Mouse (Mus musculus) right cerebral cortex, adult 18-20 months (tissue): ENCODE measurements at regions not wholly inside any gene's neighbourhood (a gene's known extent, or its start where the extent isn't known, plus 50 kb on each side); places are given as distances from the start of the nearest gene placed in this dataset.

ENCODE experiments used
- DNase-seq: peaks from one replicate; pipeline ENCODE4 v3.0.0; 2022; ENCODE audit warnings: mixed read lengths

DNA sequence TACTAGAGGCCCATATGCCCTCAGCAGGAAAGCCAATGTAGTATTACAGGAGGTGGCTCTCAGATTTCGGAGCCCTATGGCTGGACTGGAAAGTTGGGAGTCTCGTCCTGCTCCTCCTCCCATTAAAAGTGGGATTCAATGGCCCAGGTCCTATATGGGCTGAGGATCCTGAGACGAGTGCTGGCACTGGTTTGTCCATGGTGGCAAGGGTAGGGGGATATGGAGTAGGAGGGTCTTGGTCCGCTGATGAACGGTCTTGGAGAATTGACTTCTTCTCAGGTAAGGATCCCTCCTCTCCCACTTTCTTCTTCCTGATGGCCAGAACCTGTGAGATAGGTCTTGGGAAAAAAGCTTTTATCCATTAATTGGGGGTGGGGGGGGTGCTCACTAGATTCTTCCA is 522.2 kb upstream of the Slc5a7 start:
- DNase-seq: no peak

DNA sequence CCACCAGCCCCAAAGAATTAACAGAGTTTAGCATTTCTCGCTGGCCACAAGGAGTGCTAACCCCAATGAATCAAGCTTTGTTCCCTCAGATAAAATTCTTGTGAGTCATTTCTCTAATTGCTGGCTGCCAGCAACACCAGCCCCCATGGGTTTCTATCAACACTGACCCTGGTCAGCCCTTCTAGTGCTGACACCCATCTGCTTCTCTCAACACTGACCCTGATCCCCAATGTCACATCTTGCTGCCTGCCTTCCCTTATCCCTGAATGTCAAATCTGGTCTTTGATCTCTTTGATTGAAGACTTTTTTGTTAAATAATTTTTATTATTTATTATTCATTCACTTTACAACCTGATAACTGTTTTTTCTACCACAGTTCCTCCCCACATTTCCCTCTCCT is 554.8 kb upstream of the Slc5a7 start:
- no peak for DNase-seq

DNA sequence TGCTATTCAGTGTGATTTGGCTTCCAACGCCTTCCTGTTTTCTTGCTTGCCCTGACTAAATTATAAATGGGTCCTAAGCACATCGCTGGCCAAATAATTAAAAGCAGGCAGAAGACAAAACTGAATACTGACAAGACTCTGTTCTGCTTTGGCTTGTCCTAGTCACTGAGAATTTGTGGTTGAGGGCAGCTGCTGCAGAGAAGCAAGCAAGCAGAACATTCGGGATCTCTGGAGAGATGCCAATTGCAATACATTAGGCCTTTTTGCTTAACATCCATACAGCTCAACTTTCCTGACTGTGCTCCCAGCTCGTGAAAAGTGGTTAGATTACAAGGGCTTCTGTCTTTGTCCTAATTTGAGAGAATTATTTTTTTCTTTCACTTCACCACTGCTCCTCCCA is 549.0 kb upstream of the St6gal2 start:
- DNase-seq: peak; percentile 8

DNA sequence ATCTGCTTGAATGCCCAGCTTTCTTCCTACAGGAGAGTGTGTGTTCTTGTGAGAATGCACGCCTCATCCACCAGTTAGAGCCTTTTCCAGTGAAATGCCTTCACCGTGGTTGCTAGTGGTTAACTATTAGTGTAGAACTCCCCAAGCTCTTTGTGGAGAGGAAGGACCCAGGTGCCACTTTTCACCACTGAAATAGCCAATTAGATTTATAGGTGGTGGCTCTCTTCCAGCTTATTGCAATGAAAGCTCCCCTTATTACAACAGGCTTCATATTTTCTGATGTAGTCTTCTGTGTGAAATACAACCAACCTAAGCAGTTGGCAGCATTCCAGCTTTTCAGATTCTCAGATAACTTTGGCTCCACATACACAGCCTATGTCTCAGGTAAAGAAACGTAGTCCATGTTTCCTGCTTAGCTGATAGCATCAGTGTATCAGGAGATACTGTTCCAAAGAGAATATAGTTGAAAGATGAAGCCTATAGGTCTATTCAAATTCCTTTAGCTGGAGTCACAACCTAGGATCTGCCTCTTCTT is 515.9 kb upstream of the St6gal2 start:
- no peak for DNase-seq

DNA sequence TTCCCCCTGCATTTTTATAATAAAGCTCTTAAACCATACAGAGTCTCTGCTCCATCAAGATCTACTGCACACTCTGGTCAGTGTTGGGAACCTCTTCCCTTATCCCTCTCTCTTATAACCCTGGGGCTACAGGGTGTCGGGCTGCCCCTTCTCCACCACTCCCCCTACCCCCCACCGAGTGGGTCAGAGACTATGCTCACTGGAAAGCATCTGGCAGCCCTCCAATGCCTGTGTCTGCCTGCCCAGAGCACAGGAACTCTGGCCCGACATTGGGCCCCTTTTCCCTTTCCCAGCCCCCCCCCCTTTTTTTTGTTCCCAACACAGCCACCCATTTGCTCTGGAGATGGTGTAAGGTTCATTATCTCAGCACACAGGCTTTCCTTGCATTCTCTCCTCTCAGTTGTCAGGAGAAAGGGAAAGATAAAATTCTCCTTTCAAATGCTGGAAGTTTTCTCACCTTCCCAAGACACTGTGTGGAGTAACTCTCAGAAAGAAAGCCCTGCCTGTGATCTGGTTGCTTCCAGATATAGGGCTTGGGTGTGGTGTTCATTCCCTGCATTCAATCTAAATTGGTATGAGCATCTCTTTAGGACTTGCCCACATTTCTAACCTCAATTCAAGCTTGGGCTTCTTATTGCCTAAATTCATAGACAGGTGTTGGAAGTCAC is 501.7 kb upstream of the St6gal2 start:
- no peak for DNase-seq

DNA sequence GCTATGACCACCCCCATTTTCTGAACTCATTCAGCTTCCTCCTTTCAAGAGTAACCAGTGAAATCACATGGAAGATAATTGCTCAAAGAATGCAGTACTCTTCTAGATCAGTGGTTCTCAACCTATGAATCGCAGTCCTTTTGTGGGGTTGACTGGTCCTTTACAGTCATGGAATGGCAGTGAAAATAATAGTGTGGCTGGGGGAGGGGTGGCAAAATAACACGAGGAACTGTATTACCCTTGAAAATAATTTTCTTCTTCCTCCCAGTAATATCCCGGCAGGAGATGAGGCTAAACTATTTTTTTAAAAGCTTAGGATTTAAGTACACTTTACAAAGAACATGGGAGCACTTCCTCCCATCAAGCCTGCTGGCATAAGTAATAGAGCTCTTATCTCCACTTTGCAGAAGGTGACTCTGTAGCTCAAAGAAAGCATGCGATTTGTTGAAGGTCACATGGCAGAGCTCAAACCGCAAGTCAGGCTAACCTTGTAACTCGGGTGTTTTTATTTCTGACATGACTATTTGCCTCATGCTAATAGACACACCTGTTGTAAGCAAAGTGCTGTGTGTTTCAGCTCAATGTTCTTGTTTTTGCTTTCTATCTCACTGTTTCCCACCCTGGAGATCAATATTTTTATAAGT is 500.8 kb upstream of the St6gal2 start:
- no peak for DNase-seq
